Mouse (Mus musculus): ENCODE results near the gene E2f2. TPM values are rescaled to one million over a fixed set of nuclear protein-coding genes. Genes with fewer than 3 reads are reported as not detected.
A peak's percentile ranks its signal among the peaks of the same experiment; 100 is the strongest.

E2f2 gene
- polyA plus RNA-seq, 1 experiment from 2014 or later: 4.3 TPM

GRCm38 (mm10) chr4:136206943-136207342 lies 34.7 kb downstream of the E2f2 start:
- WGBS: 2% methylated on average over 6 of the region's 6 CpGs
- no peaks in the 10 kb centered on the region for H3K36me3 ChIP-seq (ENCODE audit: control insufficient read depth, insufficient read depth)
- H3K4me1 ChIP-seq (replicated peaks; ENCODE audit: control insufficient read depth, insufficient read depth, low read length): peaks cover 10% of the 10 kb centered on the region
- no peak overlapping the region for H3K27ac ChIP-seq (ENCODE audit: low read length)
- H3K27me3 ChIP-seq (replicated peaks; ENCODE audit: control insufficient read depth, insufficient read depth, low read length): no peaks in the 10 kb centered on the region
- ATAC-seq: no peak
- H3K9me3 ChIP-seq (ENCODE audit: control insufficient read depth, low read length): no peaks in the 10 kb centered on the region
- H3K9ac ChIP-seq (replicated peaks; ENCODE audit: low read depth, low read length): peak overlapping the region; percentile 77
- H3K4me2 ChIP-seq (ENCODE audit: low read length): peak overlapping the region; percentile 100
- H3K4me3 ChIP-seq (replicated peaks; ENCODE audit: low read length): peak overlapping the region; percentile 65

GRCm38 (mm10) chr4:136210931-136211330 lies 38.7 kb downstream of the E2f2 start:
- Histone ChIP-seq H3K9ac (replicated peaks; ENCODE audit: low read depth, low read length) (no peak overlapping the region), H3K27me3 (replicated peaks; ENCODE audit: control insufficient read depth, insufficient read depth, low read length) (no peaks in the 10 kb centered on the region), H3K9me3 (ENCODE audit: control insufficient read depth, low read length) (no peaks in the 10 kb centered on the region), H3K4me2 (ENCODE audit: low read length) (no peak overlapping the region), H3K4me1 (replicated peaks; ENCODE audit: control insufficient read depth, insufficient read depth, low read length) (peaks cover 10% of the 10 kb centered on the region), H3K36me3 (ENCODE audit: control insufficient read depth, insufficient read depth) (no peaks in the 10 kb centered on the region), H3K4me3 (replicated peaks; ENCODE audit: low read length) (no peak overlapping the region), H3K27ac (ENCODE audit: low read length) (no peak overlapping the region)
- no peak for ATAC-seq
- 84% methylated on average over 9 of the region's 9 CpGs for WGBS

GRCm38 (mm10) chr4:136213629-136214028 lies 41.4 kb downstream of the E2f2 start:
- Histone ChIP-seq H3K4me1 (replicated peaks; ENCODE audit: control insufficient read depth, insufficient read depth, low read length) (peaks cover 6% of the 10 kb centered on the region), H3K4me2 (ENCODE audit: low read length) (no peak overlapping the region), H3K9me3 (ENCODE audit: control insufficient read depth, low read length) (no peaks in the 10 kb centered on the region), H3K9ac (replicated peaks; ENCODE audit: low read depth, low read length) (no peak overlapping the region), H3K36me3 (ENCODE audit: control insufficient read depth, insufficient read depth) (no peaks in the 10 kb centered on the region), H3K27ac (ENCODE audit: low read length) (no peak overlapping the region), H3K27me3 (replicated peaks; ENCODE audit: control insufficient read depth, insufficient read depth, low read length) (no peaks in the 10 kb centered on the region), H3K4me3 (replicated peaks; ENCODE audit: low read length) (no peak overlapping the region)
- no peak for ATAC-seq
- 69% methylated on average over 7 of the region's 7 CpGs for WGBS

GRCm38 (mm10) chr4:136214828-136215227 lies 42.6 kb downstream of the E2f2 start:
- 87% methylated on average over 8 of the region's 8 CpGs for WGBS
- ATAC-seq: no peak
- Histone ChIP-seq H3K27me3 (replicated peaks; ENCODE audit: control insufficient read depth, insufficient read depth, low read length) (no peaks in the 10 kb centered on the region), H3K4me2 (ENCODE audit: low read length) (no peak overlapping the region), H3K9me3 (ENCODE audit: control insufficient read depth, low read length) (no peaks in the 10 kb centered on the region), H3K27ac (ENCODE audit: low read length) (no peak overlapping the region), H3K4me3 (replicated peaks; ENCODE audit: low read length) (no peak overlapping the region), H3K9ac (replicated peaks; ENCODE audit: low read depth, low read length) (no peak overlapping the region), H3K4me1 (replicated peaks; ENCODE audit: control insufficient read depth, insufficient read depth, low read length) (peaks cover 9% of the 10 kb centered on the region), H3K36me3 (ENCODE audit: control insufficient read depth, insufficient read depth) (no peaks in the 10 kb centered on the region)

- H3K4me3 ChIP-seq (replicated peaks; ENCODE audit: low read length): no peak overlapping the region
- no peak for ATAC-seq
- H3K27ac ChIP-seq (ENCODE audit: low read length): no peak overlapping the region
- peaks cover 12% of the 10 kb centered on the region for H3K4me1 ChIP-seq (replicated peaks; ENCODE audit: control insufficient read depth, insufficient read depth, low read length)
- WGBS: 86% methylated on average over 8 of the region's 8 CpGs
- H3K27me3 ChIP-seq (replicated peaks; ENCODE audit: control insufficient read depth, insufficient read depth, low read length): no peaks in the 10 kb centered on the region
- no peaks in the 10 kb centered on the region for H3K36me3 ChIP-seq (ENCODE audit: control insufficient read depth, insufficient read depth)
- no peaks in the 10 kb centered on the region for H3K9me3 ChIP-seq (ENCODE audit: control insufficient read depth, low read length)
- no peak overlapping the region for H3K4me2 ChIP-seq (ENCODE audit: low read length)
- H3K9ac ChIP-seq (replicated peaks; ENCODE audit: low read depth, low read length): no peak overlapping the region
Observed at GRCm38 (mm10) chr4:136215576-136215975, 43.4 kb downstream of the E2f2 start.

GRCm38 (mm10) chr4:136217063-136217462 lies 44.9 kb downstream of the E2f2 start:
- no peaks in the 10 kb centered on the region for H3K36me3 ChIP-seq (ENCODE audit: control insufficient read depth, insufficient read depth)
- WGBS: 65% methylated on average over 10 of the region's 10 CpGs
- peaks cover 13% of the 10 kb centered on the region for H3K4me1 ChIP-seq (replicated peaks; ENCODE audit: control insufficient read depth, insufficient read depth, low read length)
- H3K27ac ChIP-seq (ENCODE audit: low read length): no peak overlapping the region
- ATAC-seq: no peak
- H3K9ac ChIP-seq (replicated peaks; ENCODE audit: low read depth, low read length): no peak overlapping the region
- H3K4me2 ChIP-seq (ENCODE audit: low read length): no peak overlapping the region
- H3K4me3 ChIP-seq (replicated peaks; ENCODE audit: low read length): no peak overlapping the region
- H3K27me3 ChIP-seq (replicated peaks; ENCODE audit: control insufficient read depth, insufficient read depth, low read length): no peaks in the 10 kb centered on the region
- no peaks in the 10 kb centered on the region for H3K9me3 ChIP-seq (ENCODE audit: control insufficient read depth, low read length)

- H3K4me2 ChIP-seq (ENCODE audit: low read length): peak overlapping the region; percentile 13
- H3K4me1 ChIP-seq (replicated peaks; ENCODE audit: control insufficient read depth, insufficient read depth, low read length): peaks cover 18% of the 10 kb centered on the region
- no peak overlapping the region for H3K4me3 ChIP-seq (replicated peaks; ENCODE audit: low read length)
- WGBS: 17% methylated on average over 18 of the region's 18 CpGs
- H3K27me3 ChIP-seq (replicated peaks; ENCODE audit: control insufficient read depth, insufficient read depth, low read length): no peaks in the 10 kb centered on the region
- H3K9ac ChIP-seq (replicated peaks; ENCODE audit: low read depth, low read length): peak overlapping the region; percentile 30
- no peak for ATAC-seq
- H3K27ac ChIP-seq (ENCODE audit: low read length): no peak overlapping the region
- no peaks in the 10 kb centered on the region for H3K36me3 ChIP-seq (ENCODE audit: control insufficient read depth, insufficient read depth)
- no peaks in the 10 kb centered on the region for H3K9me3 ChIP-seq (ENCODE audit: control insufficient read depth, low read length)
Observed at GRCm38 (mm10) chr4:136218595-136219214, 46.5 kb downstream of the E2f2 start.

GRCm38 (mm10) chr4:136220133-136220775 lies 48.1 kb downstream of the E2f2 start:
- Histone ChIP-seq H3K4me3 (replicated peaks; ENCODE audit: low read length) (no peak overlapping the region), H3K27me3 (replicated peaks; ENCODE audit: control insufficient read depth, insufficient read depth, low read length) (no peaks in the 10 kb centered on the region), H3K4me2 (ENCODE audit: low read length) (no peak overlapping the region), H3K9me3 (ENCODE audit: control insufficient read depth, low read length) (no peaks in the 10 kb centered on the region), H3K27ac (ENCODE audit: low read length) (no peak overlapping the region), H3K9ac (replicated peaks; ENCODE audit: low read depth, low read length) (no peak overlapping the region), H3K36me3 (ENCODE audit: control insufficient read depth, insufficient read depth) (no peaks in the 10 kb centered on the region), H3K4me1 (replicated peaks; ENCODE audit: control insufficient read depth, insufficient read depth, low read length) (peaks cover 25% of the 10 kb centered on the region)
- 14% methylated on average over 17 of the region's 17 CpGs for WGBS
- no peak for ATAC-seq

- H3K36me3 ChIP-seq (ENCODE audit: control insufficient read depth, insufficient read depth): no peaks in the 10 kb centered on the region
- H3K4me1 ChIP-seq (replicated peaks; ENCODE audit: control insufficient read depth, insufficient read depth, low read length): peaks cover 18% of the 10 kb centered on the region
- no peaks in the 10 kb centered on the region for H3K9me3 ChIP-seq (ENCODE audit: control insufficient read depth, low read length)
- no peak overlapping the region for H3K9ac ChIP-seq (replicated peaks; ENCODE audit: low read depth, low read length)
- H3K27me3 ChIP-seq (replicated peaks; ENCODE audit: control insufficient read depth, insufficient read depth, low read length): no peaks in the 10 kb centered on the region
- WGBS: 42% methylated on average over 13 of the region's 13 CpGs
- H3K4me2 ChIP-seq (ENCODE audit: low read length): no peak overlapping the region
- ATAC-seq: peak; percentile 75
- no peak overlapping the region for H3K4me3 ChIP-seq (replicated peaks; ENCODE audit: low read length)
- no peak overlapping the region for H3K27ac ChIP-seq (ENCODE audit: low read length)
Observed at GRCm38 (mm10) chr4:136223549-136224239, 51.5 kb downstream of the E2f2 start.

Data from forebrain, embryonic 16.5 days (tissue).